Mouse (Mus musculus) E14TG2a.4 (cell line): ENCODE measurements around the gene Hcar1.

Source experiments
- CTCF ChIP-seq: conservative IDR thresholded peaks from 2 replicates; pipeline ENCODE4 v1.5.1; 2014; ENCODE audit warnings: low read length
- POU5F1 ChIP-seq: IDR thresholded peaks from 2 replicates; pipeline ENCODE4 v1.6.1; 2014; ENCODE audit warnings: low read length, borderline replicate concordance

GRCm38 (mm10) chr5:123834836-123835235 is 45.0 kb downstream of the Hcar1 start:
- TF ChIP-seq POU5F1 = no peak
- TF ChIP-seq CTCF = no peak
